Mouse (Mus musculus): ENCODE data around the gene Nox3. TPM values are rescaled to one million over a fixed set of nuclear protein-coding genes. Genes with fewer than 3 reads are reported as not detected.

The Nox3 gene
- polyA plus RNA-seq, 1 experiment from 2014 or later, result not detected

- Histone ChIP-seq H3K36me3 (ENCODE audit: insufficient read depth, low read length) (no peaks in the 10 kb centered on the region), H3K9me3 (replicated peaks; ENCODE audit: low read length) (no peaks in the 10 kb centered on the region), H3K4me1 (replicated peaks; ENCODE audit: insufficient read depth, low read length) (no peaks in the 10 kb centered on the region), H3K4me2 (ENCODE audit: low read length) (peak overlapping the region; percentile 45), H3K27me3 (ENCODE audit: insufficient read depth, low read length) (no peaks in the 10 kb centered on the region), H3K4me3 (replicated peaks; ENCODE audit: low read depth, low read length) (no peak overlapping the region), H3K27ac (no peak overlapping the region), H3K9ac (ENCODE audit: low read depth, low read length) (no peak overlapping the region)
- DNase-seq (ENCODE audit: low spot score) (no peak), ATAC-seq (replicated peaks; ENCODE audit: low FRiP score, low read depth) (no peak)
- 83% methylated on average over 5 of the region's 5 CpGs for WGBS
- no peak for TF ChIP-seq CTCF (IDR thresholded peaks at IDR 0.05; ENCODE audit: low read depth)
Observed at GRCm38 (mm10) chr17:3611781-3612075, 84.3 kb downstream of the Nox3 start.

DNA sequence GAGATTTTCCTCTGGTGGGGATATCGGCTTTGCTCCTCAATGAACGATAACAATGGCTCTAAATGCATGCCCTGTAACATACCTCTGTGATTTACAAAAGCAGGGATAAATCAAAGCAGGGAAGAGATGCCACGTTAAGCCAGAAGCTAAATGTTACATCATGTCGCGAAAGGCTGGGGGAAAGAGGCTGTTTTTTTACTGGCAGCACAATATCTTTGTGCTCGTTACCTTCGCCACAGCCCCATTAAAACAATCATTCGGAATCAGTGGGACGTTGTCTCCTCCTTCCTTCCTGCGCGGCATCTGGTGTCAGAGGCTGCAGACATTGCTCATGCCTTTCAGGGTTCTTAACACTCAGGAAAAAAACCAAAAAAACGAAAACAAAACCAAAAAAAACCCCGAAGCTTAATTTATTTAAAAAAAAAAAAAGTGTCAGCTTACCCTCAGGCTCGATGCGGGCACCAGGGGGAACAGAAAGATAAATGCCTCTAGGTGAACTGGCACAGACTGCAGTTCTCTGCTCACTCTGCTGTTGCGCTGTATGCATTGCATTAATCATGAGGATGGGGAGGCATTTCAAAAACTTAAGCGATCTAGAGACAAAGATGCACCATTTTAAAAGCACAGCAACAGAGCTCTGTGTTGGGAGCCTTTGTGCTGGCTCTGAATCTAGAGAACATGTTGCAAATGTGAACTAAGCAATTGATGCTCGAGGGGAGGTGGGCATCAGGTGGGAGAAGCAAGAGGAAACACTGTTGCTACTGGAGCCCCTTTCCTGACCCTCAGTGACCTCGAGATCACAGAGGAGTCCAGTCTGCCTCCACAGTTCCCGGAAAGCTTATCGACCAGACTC, 84.9 kb downstream of the Nox3 start:
- peak overlapping the region; percentile 26 for H3K4me3 ChIP-seq (replicated peaks; ENCODE audit: low read depth, low read length)
- H3K27me3 ChIP-seq (ENCODE audit: insufficient read depth, low read length), result no peaks in the 10 kb centered on the region
- no peaks in the 10 kb centered on the region for H3K36me3 ChIP-seq (ENCODE audit: insufficient read depth, low read length)
- DNase-seq (ENCODE audit: low spot score) (peak; percentile 22), ATAC-seq (replicated peaks; ENCODE audit: low FRiP score, low read depth) (no peak)
- TF ChIP-seq CTCF (IDR thresholded peaks at IDR 0.05; ENCODE audit: low read depth), result no peak
- H3K4me2 ChIP-seq (ENCODE audit: low read length), result peak overlapping the region; percentile 45
- H3K4me1 ChIP-seq (replicated peaks; ENCODE audit: insufficient read depth, low read length), result no peaks in the 10 kb centered on the region
- H3K9ac ChIP-seq (ENCODE audit: low read depth, low read length), result peak overlapping the region; percentile 15; the same call in 1 of the 2 replicates
- no peaks in the 10 kb centered on the region for H3K9me3 ChIP-seq (replicated peaks; ENCODE audit: low read length)
- no peak overlapping the region for H3K27ac ChIP-seq
- 10% methylated on average over 21 of the region's 21 CpGs for WGBS

DNA sequence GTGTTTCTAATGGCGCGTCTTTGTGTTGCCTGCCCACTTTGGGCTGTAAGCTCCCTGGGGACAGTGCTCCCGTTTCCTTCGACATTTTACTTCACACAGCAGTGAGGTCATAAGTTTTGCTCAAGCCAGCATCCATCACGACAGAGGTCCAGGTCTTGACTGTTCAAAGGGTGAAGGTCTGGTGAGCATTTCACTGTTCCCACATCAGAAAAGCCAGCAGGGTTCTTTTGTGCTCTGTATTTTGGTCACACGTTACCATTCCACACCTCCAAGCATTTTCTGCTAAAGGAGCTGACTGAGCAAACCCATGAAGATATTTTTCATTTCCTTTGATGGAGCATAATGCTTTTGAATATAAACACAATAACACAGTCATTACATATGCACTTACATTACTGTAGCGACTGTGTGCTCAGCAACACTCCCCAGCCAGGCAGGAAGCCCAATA, 85.7 kb downstream of the Nox3 start:
- no peak overlapping the region for H3K4me2 ChIP-seq (ENCODE audit: low read length)
- no peak for TF ChIP-seq CTCF (IDR thresholded peaks at IDR 0.05; ENCODE audit: low read depth)
- no peaks in the 10 kb centered on the region for H3K9me3 ChIP-seq (replicated peaks; ENCODE audit: low read length)
- no peaks in the 10 kb centered on the region for H3K27me3 ChIP-seq (ENCODE audit: insufficient read depth, low read length)
- ATAC-seq (replicated peaks; ENCODE audit: low FRiP score, low read depth) (no peak), DNase-seq (ENCODE audit: low spot score) (no peak)
- no peak overlapping the region for H3K9ac ChIP-seq (ENCODE audit: low read depth, low read length)
- WGBS, result 53% methylated on average over 7 of the region's 7 CpGs
- H3K4me3 ChIP-seq (replicated peaks; ENCODE audit: low read depth, low read length), result no peak overlapping the region
- H3K36me3 ChIP-seq (ENCODE audit: insufficient read depth, low read length), result no peaks in the 10 kb centered on the region
- no peaks in the 10 kb centered on the region for H3K4me1 ChIP-seq (replicated peaks; ENCODE audit: insufficient read depth, low read length)
- no peak overlapping the region for H3K27ac ChIP-seq

DNA sequence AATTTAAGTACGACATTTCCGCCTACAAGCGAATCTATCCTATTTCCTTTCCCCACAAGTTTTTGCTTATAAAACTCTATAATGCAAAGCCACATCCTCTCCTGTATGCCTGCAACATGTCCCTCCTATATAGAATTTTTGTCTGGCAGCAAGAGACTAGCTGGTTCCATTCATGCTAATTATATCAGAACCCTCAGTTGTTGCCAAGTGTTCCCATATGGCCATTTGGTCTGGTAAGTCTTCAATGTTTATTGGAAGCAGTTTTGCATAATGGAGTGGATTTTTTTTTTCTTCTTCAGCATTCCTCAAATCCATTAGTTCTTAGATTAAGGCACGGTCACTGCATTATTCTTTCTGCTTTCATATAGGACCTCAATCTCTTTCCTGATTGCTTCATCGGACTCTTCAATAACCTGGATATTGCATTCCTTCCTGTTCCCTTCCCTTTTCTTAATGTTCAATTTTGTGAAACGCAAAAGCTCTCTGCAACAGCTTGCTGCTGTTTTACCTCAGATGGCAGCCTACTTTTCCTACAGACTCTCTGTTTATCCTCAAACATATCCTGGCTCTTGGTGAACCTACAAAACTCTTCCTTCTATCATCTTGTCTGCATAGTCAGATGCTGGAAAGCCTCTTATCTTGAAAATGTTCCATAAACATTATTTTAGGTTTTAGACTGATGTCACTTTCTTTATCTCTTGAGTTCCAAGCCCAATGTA, 92.9 kb downstream of the Nox3 start:
- Histone ChIP-seq H3K36me3 (ENCODE audit: insufficient read depth, low read length) (no peaks in the 10 kb centered on the region), H3K9ac (ENCODE audit: low read depth, low read length) (no peak overlapping the region), H3K4me3 (replicated peaks; ENCODE audit: low read depth, low read length) (no peak overlapping the region), H3K27me3 (ENCODE audit: insufficient read depth, low read length) (no peaks in the 10 kb centered on the region), H3K27ac (no peak overlapping the region), H3K4me2 (ENCODE audit: low read length) (no peak overlapping the region), H3K4me1 (replicated peaks; ENCODE audit: insufficient read depth, low read length) (no peaks in the 10 kb centered on the region), H3K9me3 (replicated peaks; ENCODE audit: low read length) (no peaks in the 10 kb centered on the region)
- 89% methylated on average over 6 of the region's 6 CpGs for WGBS
- DNase-seq (ENCODE audit: low spot score) (no peak), ATAC-seq (replicated peaks; ENCODE audit: low FRiP score, low read depth) (no peak)
- no peak for TF ChIP-seq CTCF (IDR thresholded peaks at IDR 0.05; ENCODE audit: low read depth)

- Histone ChIP-seq H3K27ac (no peak overlapping the region), H3K4me1 (replicated peaks; ENCODE audit: insufficient read depth, low read length) (no peaks in the 10 kb centered on the region), H3K4me2 (ENCODE audit: low read length) (no peak overlapping the region), H3K4me3 (replicated peaks; ENCODE audit: low read depth, low read length) (no peak overlapping the region), H3K9me3 (replicated peaks; ENCODE audit: low read length) (no peaks in the 10 kb centered on the region), H3K27me3 (ENCODE audit: insufficient read depth, low read length) (no peaks in the 10 kb centered on the region), H3K36me3 (ENCODE audit: insufficient read depth, low read length) (no peaks in the 10 kb centered on the region), H3K9ac (ENCODE audit: low read depth, low read length) (no peak overlapping the region)
- WGBS, result 79% methylated on average over 1 of the region's 1 CpGs
- no peak for TF ChIP-seq CTCF (IDR thresholded peaks at IDR 0.05; ENCODE audit: low read depth)
- ATAC-seq (replicated peaks; ENCODE audit: low FRiP score, low read depth) (no peak), DNase-seq (ENCODE audit: low spot score) (no peak)
Observed at GRCm38 (mm10) chr17:3598393-3598792, 97.7 kb downstream of the Nox3 start.

DNA sequence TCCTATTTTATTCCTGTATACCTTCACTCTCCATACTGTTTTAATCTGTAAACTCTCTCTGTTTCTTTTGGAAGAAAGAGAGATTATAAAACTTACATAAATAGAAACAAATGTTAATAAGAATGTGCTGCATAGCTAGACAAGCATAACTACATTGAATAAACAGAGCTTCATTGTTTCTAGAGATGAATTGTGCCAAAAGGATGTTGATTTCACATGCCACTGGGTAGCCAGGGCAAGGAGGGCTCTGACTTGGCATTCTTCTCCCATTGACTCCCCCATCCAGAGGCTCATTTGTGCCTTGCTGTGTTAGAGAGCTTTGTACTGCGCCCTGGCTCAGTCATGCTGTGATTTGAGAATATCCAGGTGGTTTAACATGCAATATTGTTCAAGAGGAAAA, 98.2 kb downstream of the Nox3 start:
- no peak for TF ChIP-seq CTCF (IDR thresholded peaks at IDR 0.05; ENCODE audit: low read depth)
- H3K27ac ChIP-seq, result no peak overlapping the region
- no peaks in the 10 kb centered on the region for H3K9me3 ChIP-seq (replicated peaks; ENCODE audit: low read length)
- no peak overlapping the region for H3K4me3 ChIP-seq (replicated peaks; ENCODE audit: low read depth, low read length)
- ATAC-seq (replicated peaks; ENCODE audit: low FRiP score, low read depth) (no peak), DNase-seq (ENCODE audit: low spot score) (no peak)
- H3K36me3 ChIP-seq (ENCODE audit: insufficient read depth, low read length), result no peaks in the 10 kb centered on the region
- H3K4me1 ChIP-seq (replicated peaks; ENCODE audit: insufficient read depth, low read length), result no peaks in the 10 kb centered on the region
- no peak overlapping the region for H3K9ac ChIP-seq (ENCODE audit: low read depth, low read length)
- no peak overlapping the region for H3K4me2 ChIP-seq (ENCODE audit: low read length)
- 88% methylated on average over 1 of the region's 1 CpGs for WGBS
- no peaks in the 10 kb centered on the region for H3K27me3 ChIP-seq (ENCODE audit: insufficient read depth, low read length)

All from kidney, postnatal 0 days (tissue).